Mouse (Mus musculus): ENCODE measurements around the gene Izumo1.
"Not testable (repeated sequence)": the region's sequence is repeated elsewhere in the genome, so short reads cannot be mapped to it uniquely, and the experiment has no call there.

Gene Izumo1

GRCm38 (mm10) chr7:45643441-45644178 is 22.0 kb downstream of the Izumo1 start:
- DNase-seq, result peak; percentile 78 to 85

GRCm38 (mm10) chr7:45644183-45644582 is 22.6 kb downstream of the Izumo1 start:
- DNase-seq, result peak in 1 of 2 experiments; percentile 24

GRCm38 (mm10) chr7:45644872-45645590 is 23.4 kb downstream of the Izumo1 start:
- DNase-seq, result no peak

- DNase-seq, result no peak
Observed at GRCm38 (mm10) chr7:45645591-45645971, 24.0 kb downstream of the Izumo1 start.

- no peak for DNase-seq
Observed at GRCm38 (mm10) chr7:45646671-45647070, 25.1 kb downstream of the Izumo1 start.

GRCm38 (mm10) chr7:45649351-45649750 is 27.7 kb downstream of the Izumo1 start:
- DNase-seq, result no peak

- not testable (repeated sequence) for DNase-seq
Observed at GRCm38 (mm10) chr7:45650484-45650883, 28.9 kb downstream of the Izumo1 start.

- DNase-seq, result no peak
Observed at GRCm38 (mm10) chr7:45654424-45655047, 32.9 kb downstream of the Izumo1 start.

GRCm38 (mm10) chr7:45660746-45661478 is 39.3 kb downstream of the Izumo1 start:
- no peak for DNase-seq

GRCm38 (mm10) chr7:45661702-45662101 is 40.1 kb downstream of the Izumo1 start:
- DNase-seq, result not testable (repeated sequence)

- no peak for DNase-seq
Observed at GRCm38 (mm10) chr7:45665303-45666138, 43.9 kb downstream of the Izumo1 start.

GRCm38 (mm10) chr7:45666161-45666560 is 44.5 kb downstream of the Izumo1 start, which contains the start of gene Fut2:
Gene Fut2, minus strand, starts transcription at chr7:45666394.
- DNase-seq, result no peak

- DNase-seq, result no peak
Observed at GRCm38 (mm10) chr7:45667761-45668160, 46.1 kb downstream of the Izumo1 start.

- no peak for DNase-seq
Observed at GRCm38 (mm10) chr7:45668921-45669320, 47.3 kb downstream of the Izumo1 start.

GRCm38 (mm10) chr7:45677627-45678295 is 56.1 kb downstream of the Izumo1 start:
- DNase-seq, result no peak

Data from thymus, postnatal 36 days (tissue).